Mouse (Mus musculus): ENCODE measurements at regions not wholly inside any gene's neighbourhood (a gene's known extent, or its start where the extent isn't known, plus 50 kb on each side); places are given as distances from the start of the nearest gene placed in this dataset.
"Not testable (repeated sequence)": the region's sequence is repeated elsewhere in the genome, so short reads cannot be mapped to it uniquely, and the experiment has no call there.

DNA sequence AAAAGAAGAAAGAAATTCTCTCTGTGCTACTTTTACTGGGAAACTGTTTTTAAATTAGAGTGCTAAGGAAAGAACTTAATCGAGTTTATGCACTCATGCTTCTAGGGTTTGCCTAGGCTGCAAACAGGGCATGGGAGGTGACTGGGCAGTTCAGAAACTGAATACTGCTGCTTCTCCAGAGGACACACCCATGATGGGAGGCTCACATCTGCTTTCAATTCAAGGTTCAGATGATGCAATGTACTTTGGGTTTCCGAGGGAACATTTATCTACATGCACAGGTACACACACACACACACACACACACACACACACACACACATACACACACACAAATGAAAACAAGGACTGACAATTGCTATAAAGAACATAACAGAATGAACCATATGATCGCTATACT lies 417.4 kb downstream of the Htr7 start:
- intact Hi-C loops (cut with DNase I): no loop called here
- DNase-seq: no peak

DNA sequence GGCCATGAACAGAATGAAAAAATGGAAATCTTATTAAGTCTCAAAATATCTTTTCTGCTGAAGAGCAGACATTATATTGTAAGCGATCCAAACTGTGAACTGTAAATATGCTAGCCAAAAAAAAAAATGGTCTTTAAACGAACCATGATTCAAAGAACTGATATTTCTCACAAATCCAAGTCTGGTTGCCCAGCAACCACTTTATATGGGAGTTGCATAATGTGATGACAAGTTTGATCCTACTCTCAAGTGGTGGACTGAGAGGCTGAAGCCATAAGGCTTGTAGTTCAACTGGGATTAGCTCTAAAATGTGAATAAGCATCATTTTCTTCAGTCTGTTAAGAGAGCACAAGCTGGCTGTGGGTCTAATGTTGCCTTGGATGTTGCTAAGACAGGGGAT lies 435.5 kb downstream of the Htr7 start:
- intact Hi-C loops (cut with DNase I): no loop called here
- no peak for DNase-seq

DNA sequence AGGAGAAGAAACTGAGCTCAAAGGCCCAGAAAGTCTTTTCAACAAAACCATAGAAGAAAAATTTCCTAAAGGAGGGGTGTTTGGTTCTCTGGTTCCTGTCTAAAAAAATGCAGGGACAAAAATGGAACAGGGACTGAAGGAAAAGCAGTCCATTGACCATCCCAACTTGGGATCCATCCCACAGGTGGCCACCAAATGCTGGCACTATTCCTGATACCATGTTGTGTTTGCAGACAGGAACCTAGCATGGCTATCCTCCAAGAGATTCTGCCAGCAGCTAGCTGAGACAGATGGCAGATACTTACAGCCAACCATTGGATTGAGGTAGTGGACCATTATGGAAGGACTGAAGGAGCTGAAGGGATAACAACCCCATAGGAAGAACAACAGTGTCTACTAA lies 461.9 kb downstream of the Htr7 start:
- peak; percentile 17 for DNase-seq

DNA sequence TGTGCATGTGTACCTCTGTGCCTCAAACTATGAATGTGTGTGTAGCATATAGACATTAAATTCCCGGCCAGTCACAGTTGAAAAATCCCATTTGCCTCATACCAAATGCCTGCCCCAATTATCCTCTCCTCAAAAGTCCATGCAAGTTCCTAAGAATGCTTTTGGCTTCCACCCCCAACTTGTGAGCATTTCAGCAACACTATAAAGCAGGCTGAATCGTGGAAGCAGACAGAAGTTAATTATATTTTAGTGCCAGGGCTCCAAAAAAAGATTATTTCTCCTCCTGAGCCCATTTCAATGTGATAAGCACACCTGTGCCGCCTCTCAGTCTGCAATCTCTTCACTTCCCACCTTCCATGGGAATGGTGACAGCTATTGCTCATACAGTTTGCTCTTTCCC lies 481.3 kb downstream of the Htr7 start:
- DNase-seq: no peak
- intact Hi-C loops (cut with DNase I): no loop called here

More for the DNA sequence above, 461.9 kb downstream of the Htr7 start:
- intact Hi-C loops (cut with DNase I): no loop called here

- intact Hi-C loops (cut with DNase I): no loop called here
- no peak for DNase-seq
These were observed 507.9 kb downstream of the Htr7 start for GRCm38 (mm10) chr19:35549381-35549780.

DNA sequence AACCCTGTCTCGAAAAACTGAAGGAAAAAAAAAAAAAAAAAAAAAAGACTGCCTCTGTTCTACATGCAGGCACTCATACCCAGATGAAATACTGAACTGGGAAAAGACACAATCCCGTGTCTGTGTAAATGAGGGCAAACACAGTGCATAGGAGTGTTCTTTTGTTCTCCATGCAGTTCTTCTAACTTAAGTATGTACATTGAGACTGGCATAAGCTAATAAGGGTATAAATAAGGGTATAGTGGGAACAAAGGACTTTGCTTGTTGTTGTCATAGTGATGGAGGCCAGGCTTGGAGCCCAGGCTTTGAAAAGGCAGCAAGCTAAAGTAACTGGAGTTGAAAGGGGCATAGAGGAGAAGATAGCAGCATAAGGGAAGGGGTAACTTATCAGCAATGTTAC lies 520.5 kb downstream of the Htr7 start:
- intact Hi-C loops (cut with DNase I): no loop called here
- DNase-seq: no peak

DNA sequence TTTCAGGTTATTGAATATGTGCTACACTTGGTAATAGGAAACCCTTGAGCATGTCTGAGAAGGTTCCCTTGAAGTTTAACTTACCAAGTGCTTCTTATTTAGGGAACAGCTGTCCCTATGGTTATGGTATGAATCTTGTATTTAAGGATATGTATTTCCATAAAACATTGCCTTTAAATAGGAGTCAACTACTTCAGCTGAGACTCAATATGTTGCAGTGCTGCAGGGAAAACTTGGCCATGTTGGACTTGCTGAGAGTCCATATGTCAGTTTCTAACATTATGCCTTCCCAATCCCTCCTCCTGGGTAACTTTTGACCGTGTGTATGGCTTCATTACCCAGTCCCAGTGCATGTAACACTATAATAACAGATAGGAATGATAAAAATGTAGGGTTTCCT lies 528.0 kb downstream of the Htr7 start:
- DNase-seq: no peak
- intact Hi-C loops (cut with DNase I): no loop called here

GRCm38 (mm10) chr19:35493721-35494120 lies 563.6 kb downstream of the Htr7 start:
- no peak for DNase-seq
- intact Hi-C loops (cut with DNase I): no loop called here

DNA sequence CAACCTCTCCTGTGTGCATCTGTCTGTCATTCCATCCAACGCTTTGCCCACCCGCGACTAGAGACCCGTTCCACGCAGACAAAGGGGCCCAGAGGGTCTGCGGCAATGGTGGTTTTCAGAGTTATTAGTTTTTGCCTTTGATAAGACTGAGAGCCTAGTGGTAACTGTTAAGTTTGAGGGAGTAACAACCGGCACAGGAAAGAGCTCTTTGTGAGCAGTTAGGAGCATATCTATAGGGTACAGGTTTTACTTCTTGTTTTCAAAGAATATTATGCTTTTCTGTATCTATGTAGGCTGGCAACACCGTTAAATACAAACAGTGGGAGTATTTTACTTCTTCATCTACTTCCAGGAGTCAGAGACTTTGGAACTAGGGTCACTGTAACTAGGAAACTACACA lies 566.0 kb downstream of the Htr7 start:
- intact Hi-C loops (cut with DNase I): no loop called here
- no peak for DNase-seq

- intact Hi-C loops (cut with DNase I); DNase-seq: not testable (repeated sequence)
These were observed 563.5 kb downstream of the Kif20b start for GRCm38 (mm10) chr19:35485616-35486015.

- intact Hi-C loops (cut with DNase I): no loop called here
These were observed 560.3 kb downstream of the Kif20b start for GRCm38 (mm10) chr19:35482469-35482868.

GRCm38 (mm10) chr19:35453942-35454341 lies 531.8 kb downstream of the Kif20b start:
- DNase-seq: no peak
- intact Hi-C loops (cut with DNase I): no loop called here

More at GRCm38 (mm10) chr19:35482469-35482868, 560.3 kb downstream of the Kif20b start:
- DNase-seq: no peak

DNA sequence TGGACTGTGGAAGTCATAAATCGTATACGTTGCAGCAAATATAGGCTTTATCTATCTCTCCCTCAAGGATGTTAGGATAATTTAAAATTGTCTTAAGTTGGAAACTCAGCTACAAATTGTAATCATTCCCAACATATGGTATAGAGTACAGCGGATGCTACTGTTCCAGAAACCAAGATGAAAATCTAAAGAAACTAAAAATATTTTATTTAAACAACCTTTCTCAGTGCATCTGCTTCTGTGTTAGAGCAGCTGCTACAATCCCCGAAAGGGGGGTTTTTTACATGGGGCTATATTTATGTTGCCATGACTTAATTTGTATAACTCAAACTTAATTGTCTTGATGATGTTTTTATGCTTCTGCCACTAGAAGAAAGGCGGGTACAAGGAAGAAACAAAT lies 520.3 kb downstream of the Kif20b start:
- intact Hi-C loops (cut with DNase I): no loop called here
- DNase-seq: no peak

GRCm38 (mm10) chr19:35438074-35438473 lies 515.9 kb downstream of the Kif20b start:
- intact Hi-C loops (cut with DNase I): no loop called here
- DNase-seq: no peak
